Comparison of ENCODE assay signal across 29 mouse cellular contexts in genomic region chr17:31924229-31924628, GRCm38 (mm10).
DNase-seq lines count a peak whose midpoint lies in the region; ATAC-seq and TF ChIP-seq lines count a peak whose summit lies in the region.
"Had no signal": no experiment of that assay in that cellular context is flagged by ENCODE, and none has a peak within 500 bp of the region (broad histone marks: within the 10 kb centered on the region; RNA-seq: fewer than 3 reads in every experiment).

No protein-coding gene starts in this region.

- H3K4me1 ChIP-seq in kidney, embryonic 15.5 days, result peaks cover 27% of the 10 kb centered on the region

- no peak overlapping the region for H3K4me2 ChIP-seq in kidney, embryonic 15.5 days
- H3K4me2 ChIP-seq: embryonic facial prominence, embryonic 13.5 days; forebrain, embryonic 12.5 days; forebrain, embryonic 15.5 days; heart, embryonic 12.5 days; heart, embryonic 15.5 days; hindbrain, embryonic 13.5 days had no signal

- no peak for DNase-seq in gastrocnemius, adult 2 months
- no peak for DNase-seq in gastrocnemius, postnatal 4 days (ENCODE audit: low spot score in 2 of 2)
- peak; percentile 50 to 65 for DNase-seq in kidney, adult 8-10 months
- peak; percentile 56 for DNase-seq in kidney, postnatal 14 days
- no peak for DNase-seq in cerebellum, adult 8-10 months
- DNase-seq in heart, adult 18-20 months, result no peak
- no peak for DNase-seq in cerebellum, postnatal 25 days
- DNase-seq: adrenal gland, adult 8-10 months; adrenal gland, postnatal 25 days; cerebellum, adult 18-20 months; cerebellum, adult 9-11 months; cerebellum, postnatal 36 days; embryo, embryonic 11 days; gastrocnemius, postnatal 10 days; gastrocnemius, postnatal 36 days; heart, postnatal 10 days; heart, postnatal 36 days had no signal

- peak; percentile 58; the same call in 1 of the 2 replicates for ATAC-seq in kidney, embryonic 15.5 days (replicated peaks; ENCODE audit: low FRiP score)
- ATAC-seq: activated CD4-positive, CD25-positive, alpha-beta regulatory T cell, adult 4 months; forebrain, embryonic 15.5 days; hindbrain, postnatal 0 days had no signal

- no peaks in the 10 kb centered on the region for H3K27me3 ChIP-seq in kidney, embryonic 15.5 days
- H3K27me3 ChIP-seq: embryonic facial prominence, embryonic 13.5 days; forebrain, embryonic 12.5 days; forebrain, embryonic 15.5 days; heart, embryonic 12.5 days; heart, embryonic 15.5 days; hindbrain, embryonic 13.5 days had no signal

- TF ChIP-seq CTCF in gastrocnemius, adult 2 months (IDR thresholded peaks at IDR 0.05), result no peak

- peak overlapping the region; percentile 86 for H3K27ac ChIP-seq in gastrocnemius, adult 2 months
- H3K27ac ChIP-seq in kidney, embryonic 15.5 days, result peak overlapping the region; percentile 32; the same call in 1 of the 2 replicates
- H3K27ac ChIP-seq: embryonic facial prominence, embryonic 10.5 days; embryonic facial prominence, embryonic 13.5 days; forebrain, embryonic 12.5 days; forebrain, embryonic 15.5 days; heart, embryonic 15.5 days; hindbrain, embryonic 13.5 days; hindbrain, postnatal 0 days had no signal

- no peaks in the 10 kb centered on the region for H3K36me3 ChIP-seq in kidney, embryonic 15.5 days
- H3K36me3 ChIP-seq: embryonic facial prominence, embryonic 10.5 days; embryonic facial prominence, embryonic 13.5 days; forebrain, embryonic 12.5 days; forebrain, embryonic 15.5 days; heart, embryonic 12.5 days; heart, embryonic 15.5 days; hindbrain, embryonic 10.5 days; hindbrain, embryonic 13.5 days had no signal

- H3K4me3 ChIP-seq in gastrocnemius, adult 2 months, result no peak overlapping the region
- H3K4me3 ChIP-seq in kidney, embryonic 15.5 days (replicated peaks), result no peak overlapping the region
- H3K4me3 ChIP-seq: embryonic facial prominence, embryonic 10.5 days; embryonic facial prominence, embryonic 13.5 days; erythroblast, embryonic 14.5 days; forebrain, embryonic 12.5 days; forebrain, embryonic 15.5 days; heart, embryonic 12.5 days; heart, embryonic 15.5 days; hindbrain, embryonic 10.5 days; hindbrain, embryonic 13.5 days had no signal

- H3K9me3 ChIP-seq in kidney, embryonic 15.5 days (replicated peaks), result no peaks in the 10 kb centered on the region
- H3K9me3 ChIP-seq: embryonic facial prominence, embryonic 10.5 days; embryonic facial prominence, embryonic 13.5 days; forebrain, embryonic 12.5 days; forebrain, embryonic 15.5 days; heart, embryonic 12.5 days; heart, embryonic 15.5 days; hindbrain, embryonic 10.5 days; hindbrain, embryonic 13.5 days had no signal

- no peak overlapping the region for H3K9ac ChIP-seq in kidney, embryonic 15.5 days
- H3K9ac ChIP-seq: embryonic facial prominence, embryonic 13.5 days; forebrain, embryonic 12.5 days; forebrain, embryonic 15.5 days; heart, embryonic 12.5 days; heart, embryonic 15.5 days; hindbrain, embryonic 13.5 days had no signal

- intact Hi-C loops in gastrocnemius, adult 2 months (cut with DNase I), result no loop called here

- 46% methylated on average over 4 of the region's 4 CpGs for WGBS in kidney, embryonic 15.5 days

Comparison
In these comparisons a context has a peak if more than half of its experiments do, and no peak if none do; other contexts are left out.
1. DNase-seq: peak in kidney, adult 8-10 months (2 of 2) and kidney, postnatal 14 days (single experiment); none in gastrocnemius, adult 2 months (single experiment), gastrocnemius, postnatal 4 days (0 of 2), cerebellum, adult 8-10 months (single experiment), heart, adult 18-20 months (0 of 2) and cerebellum, postnatal 25 days (0 of 2).